Mouse (Mus musculus) embryo, embryonic 10.5 days (tissue): ENCODE results near the gene BC051665.

Experiments
- DNase-seq: peaks from one replicate; pipeline ENCODE4 v3.0.0-alpha.2; 2015; ENCODE audit warnings: low spot score

Gene BC051665

GRCm38 (mm10) chr13:60743381-60744077 lies 42.6 kb downstream of the BC051665 start:
- no peak for DNase-seq

GRCm38 (mm10) chr13:60742611-60743010 lies 43.6 kb downstream of the BC051665 start:
- no peak for DNase-seq

GRCm38 (mm10) chr13:60740248-60740647 lies 45.9 kb downstream of the BC051665 start:
- DNase-seq, result no peak

GRCm38 (mm10) chr13:60738429-60738828 lies 47.7 kb downstream of the BC051665 start:
- DNase-seq, result peak; percentile 90

GRCm38 (mm10) chr13:60737632-60738324 lies 48.4 kb downstream of the BC051665 start:
- DNase-seq, result peak; percentile 91

DNA sequence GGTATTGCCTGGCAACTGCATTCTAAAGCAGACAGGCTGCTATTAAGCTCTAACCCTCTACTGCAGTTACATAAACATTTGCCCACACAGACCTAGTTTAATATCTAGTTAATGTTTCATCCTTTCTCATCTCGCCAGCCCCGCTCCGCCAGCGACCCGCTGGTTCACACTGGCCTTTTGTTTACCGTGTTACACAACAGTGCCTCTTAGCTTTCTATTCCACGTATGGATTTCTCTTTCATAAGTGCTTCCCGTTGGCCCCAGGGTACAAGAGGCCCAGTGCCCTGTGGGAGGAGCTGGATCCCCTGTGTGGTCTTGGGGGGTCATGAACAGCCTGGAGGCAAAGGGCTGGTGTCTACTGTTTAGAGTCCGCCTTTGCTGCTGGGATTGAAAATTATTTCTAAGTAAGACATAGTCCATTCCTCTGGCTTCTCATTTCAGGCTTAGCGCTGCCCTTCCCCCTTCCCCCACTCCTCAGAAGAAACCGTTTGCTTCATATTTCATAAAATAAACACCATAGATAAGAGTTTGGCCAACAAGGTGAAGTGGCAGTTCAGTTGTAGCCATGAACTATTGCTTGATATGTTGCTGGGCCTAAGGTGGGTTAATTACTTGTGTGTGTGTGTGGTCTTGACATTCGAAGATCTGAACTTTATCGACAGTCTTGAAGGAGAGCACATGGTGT lies 49.6 kb downstream of the BC051665 start:
- DNase-seq, result peak; percentile 10

GRCm38 (mm10) chr13:60735306-60735705 lies 50.9 kb downstream of the BC051665 start:
- DNase-seq, result no peak
